Mouse (Mus musculus): Measurements from ENCODE around the gene Akr1b8.

GRCm38 (mm10) chr6:34318636-34319035, 35.3 kb upstream of the Akr1b8 start:
- TF ChIP-seq CTCF (IDR thresholded peaks at IDR 0.05; ENCODE audit: control insufficient read depth, insufficient read depth, insufficient read length) (no peak), USF1 (IDR thresholded peaks at IDR 0.05; ENCODE audit: low read depth) (no peak)

Data from C2C12 (cell line).